ENCODE assay signal across 1 mouse cellular context in genomic region chr8:3481605-3482004, GRCm38 (mm10).
TF ChIP-seq lines count a peak whose summit lies in the region.

No protein-coding gene starts in this region.

TF ChIP-seq in myocyte, 11 proteins besides CTCF, POLR2A, EP300 and RAD21:
- TF ChIP-seq MAX (IDR thresholded peaks at IDR 0.05; ENCODE audit: low read depth) (no peak), MYOG (IDR thresholded peaks at IDR 0.05; ENCODE audit: control insufficient read depth in 1 of 3, insufficient read depth in 1 of 3, insufficient read length in 2 of 3, low read depth in 2 of 3) (no peak), USF1 (IDR thresholded peaks at IDR 0.05; ENCODE audit: low read depth) (no peak), MYOD1 (IDR thresholded peaks at IDR 0.05; ENCODE audit: control insufficient read depth in 1 of 3, insufficient read length in 2 of 3, low read depth in 2 of 3) (no peak), REST (IDR thresholded peaks at IDR 0.05; ENCODE audit: insufficient read depth, insufficient read length) (no peak), TCF12 (IDR thresholded peaks at IDR 0.05; ENCODE audit: insufficient read depth, poor library complexity, severe bottlenecking) (no peak), POLR2AphosphoS2 (IDR thresholded peaks at IDR 0.05; ENCODE audit: insufficient read length, low read depth) (no peak), SRF (IDR thresholded peaks at IDR 0.05; ENCODE audit: control insufficient read depth, insufficient read length, low read depth) (no peak), CEBPB (IDR thresholded peaks at IDR 0.05; ENCODE audit: insufficient read depth, poor library complexity, severe bottlenecking) (no peak), TCF3 (IDR thresholded peaks at IDR 0.05; ENCODE audit: insufficient read length, low read depth) (no peak), E2F4 (IDR thresholded peaks at IDR 0.05; ENCODE audit: insufficient read depth) (no peak)
